Mouse (Mus musculus) lung, adult 2 months (tissue): Measurements from ENCODE around the gene Ddah2. TPM values are rescaled to one million over a fixed set of nuclear protein-coding genes. Genes with fewer than 3 reads are reported as not detected.

Source experiments
- DNase-seq: peaks from one replicate; pipeline ENCODE4 v3.0.0; 2022
- H3K4me1 ChIP-seq: fragments of 200-500 bp; 2 replicates; pipeline ENCODE4 v1.6.1; 2011; ENCODE audit warnings: low read length; ENCODE audit not compliant: control insufficient read depth, insufficient read depth
- H3K4me3 ChIP-seq: fragments of 200-500 bp; replicated peaks from 2 replicates; pipeline ENCODE3; 2011; ENCODE audit warnings: low read depth, mild to moderate bottlenecking, control low read depth, low read length; ENCODE audit errors: extremely low read depth
- CTCF ChIP-seq: fragments of 200-500 bp; IDR thresholded peaks from 2 replicates; pipeline ENCODE4 v1.5.1; 2011; ENCODE audit warnings: mild to moderate bottlenecking, low read length, control low read depth; ENCODE audit not compliant: insufficient read depth
- POLR2A ChIP-seq: fragments of 200-500 bp; IDR thresholded peaks from 2 replicates; pipeline ENCODE4 v1.6.1; 2011; ENCODE audit warnings: low read depth, mild to moderate bottlenecking, control low read depth, low read length, borderline replicate concordance; ENCODE audit errors: extremely low read depth
- WGBS: fragments of 180-500 bp; shearing (Covaris S2); methylation state at CpG from one replicate; pipeline ENCODE4 v1.1.7; 2018; 5-methylcytosine and 5-hydroxymethylcytosine counted together
- polyA plus RNA-seq: library from polyadenylated mRNA; depleted of rRNA; stranded (reverse); fragments of >200 nt; gene quantifications from 2 replicates; pipeline ENCODE4 v1.2.3, GENCODE M21; 2012

Gene Ddah2
- polyA plus RNA-seq, 1 experiment, result 141 TPM

GRCm38 (mm10) chr17:35018171-35018570 is 40.7 kb upstream of the Ddah2 start:
- DNase-seq, result no peak
- 72% methylated on average over 3 of the region's 3 CpGs for WGBS
- Histone ChIP-seq H3K4me1 (peaks cover 11% of the 10 kb centered on the region), H3K4me3 (no peak overlapping the region)
- TF ChIP-seq POLR2A, result no peak
- TF ChIP-seq CTCF, result no peak

GRCm38 (mm10) chr17:35019894-35020293 is 38.9 kb upstream of the Ddah2 start:
- TF ChIP-seq CTCF (no peak), POLR2A (no peak)
- Histone ChIP-seq H3K4me1 (peaks cover 14% of the 10 kb centered on the region), H3K4me3 (no peak overlapping the region)
- no peak for DNase-seq
- WGBS, result 89% methylated on average over 11 of the region's 11 CpGs

- WGBS, result 89% methylated on average over 8 of the region's 8 CpGs
- TF ChIP-seq CTCF, result no peak
- no peak for TF ChIP-seq POLR2A
- no peak for DNase-seq
- Histone ChIP-seq H3K4me1 (peaks cover 14% of the 10 kb centered on the region), H3K4me3 (no peak overlapping the region)
Observed at GRCm38 (mm10) chr17:35020551-35020950, 38.3 kb upstream of the Ddah2 start.

GRCm38 (mm10) chr17:35021163-35021808 is 37.5 kb upstream of the Ddah2 start:
- 10% methylated on average over 17 of the region's 17 CpGs for WGBS

GRCm38 (mm10) chr17:35021842-35022477 is 36.9 kb upstream of the Ddah2 start:
- no peak for DNase-seq
- 33% methylated on average over 6 of the region's 6 CpGs for WGBS
- H3K4me3 ChIP-seq, result no peak overlapping the region
- peak; percentile 11; the same call in 1 of the 2 replicates for TF ChIP-seq CTCF
- no peak for TF ChIP-seq POLR2A
- H3K4me1 ChIP-seq, result peaks cover 17% of the 10 kb centered on the region

More at GRCm38 (mm10) chr17:35021163-35021808, 37.5 kb upstream of the Ddah2 start:
- peak; percentile 91 for DNase-seq
- Histone ChIP-seq H3K4me1 (peaks cover 15% of the 10 kb centered on the region), H3K4me3 (peak overlapping the region; percentile 20)
- no peak for TF ChIP-seq POLR2A
- TF ChIP-seq CTCF, result peak; percentile 95

- TF ChIP-seq CTCF (no peak), POLR2A (no peak)
- DNase-seq, result no peak
- Histone ChIP-seq H3K4me3 (no peak overlapping the region), H3K4me1 (peaks cover 17% of the 10 kb centered on the region)
- 88% methylated on average over 8 of the region's 8 CpGs for WGBS
Observed at GRCm38 (mm10) chr17:35022541-35023060, 36.2 kb upstream of the Ddah2 start.

GRCm38 (mm10) chr17:35023221-35023620 is 35.6 kb upstream of the Ddah2 start:
- 86% methylated on average over 5 of the region's 5 CpGs for WGBS
- no peak for DNase-seq
- Histone ChIP-seq H3K4me1 (peaks cover 17% of the 10 kb centered on the region), H3K4me3 (no peak overlapping the region)
- no peak for TF ChIP-seq CTCF
- no peak for TF ChIP-seq POLR2A

- 51% methylated on average over 4 of the region's 4 CpGs for WGBS
- H3K4me3 ChIP-seq, result no peak overlapping the region
- H3K4me1 ChIP-seq, result peaks cover 17% of the 10 kb centered on the region
- no peak for DNase-seq
- TF ChIP-seq CTCF (no peak), POLR2A (no peak)
Observed at GRCm38 (mm10) chr17:35023756-35024155, 35.1 kb upstream of the Ddah2 start.

GRCm38 (mm10) chr17:35024261-35024660 is 34.6 kb upstream of the Ddah2 start:
- WGBS, result 57% methylated on average over 13 of the region's 13 CpGs
- no peak for DNase-seq
- peaks cover 17% of the 10 kb centered on the region for H3K4me1 ChIP-seq
- H3K4me3 ChIP-seq, result no peak overlapping the region
- TF ChIP-seq POLR2A (no peak), CTCF (no peak)
